In the genomic region with DNA sequence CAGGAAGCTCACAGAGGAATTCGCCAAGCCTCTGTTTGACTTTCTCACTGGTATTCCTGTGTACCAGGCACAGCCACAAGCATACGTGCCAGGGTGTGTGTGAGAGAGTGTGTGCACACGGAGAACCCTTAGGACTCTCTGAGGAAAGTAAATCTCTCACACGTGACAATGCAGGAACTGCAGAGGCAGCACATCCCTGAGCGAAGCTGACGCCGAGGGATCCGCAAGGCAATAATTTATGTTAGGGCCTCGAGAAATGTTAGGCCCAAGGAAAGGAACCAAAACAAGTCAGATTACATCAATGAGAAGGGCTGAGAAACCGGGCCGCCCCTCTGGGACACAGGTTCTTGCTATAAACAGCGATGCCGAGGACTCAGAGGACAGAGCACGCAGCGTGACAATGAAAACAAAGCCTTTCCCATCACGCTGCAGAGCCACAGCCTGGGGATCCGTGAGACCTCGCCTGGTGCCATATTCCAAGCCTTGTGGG, we compare ENCODE assay signal across 8 mouse cellular contexts.
DNase-seq lines count a peak whose midpoint lies in the region; ATAC-seq and TF ChIP-seq lines count a peak whose summit lies in the region.

No protein-coding gene starts in this region.

- H3K4me2 ChIP-seq in liver, postnatal 0 days (ENCODE audit: low read depth, low read length) = no peak overlapping the region

- no peak overlapping the region for H3K4me3 ChIP-seq in midbrain, embryonic 10.5 days
- no peak overlapping the region for H3K4me3 ChIP-seq in liver, postnatal 0 days (ENCODE audit: low read depth, low read length)

- ATAC-seq in liver, postnatal 0 days = no peak

- peak overlapping the region; percentile 70 for H3K27ac ChIP-seq in midbrain, embryonic 10.5 days (replicated peaks)
- no peak overlapping the region for H3K27ac ChIP-seq in liver, postnatal 0 days (ENCODE audit: low read depth)

- no peaks in the 10 kb centered on the region for H3K27me3 ChIP-seq in midbrain, embryonic 10.5 days (ENCODE audit: low read depth, poor library complexity, severe bottlenecking)
- H3K27me3 ChIP-seq in liver, postnatal 0 days (ENCODE audit: insufficient read depth, low read length) = no peaks in the 10 kb centered on the region

- no peaks in the 10 kb centered on the region for H3K9me3 ChIP-seq in midbrain, embryonic 10.5 days (replicated peaks)
- no peaks in the 10 kb centered on the region for H3K9me3 ChIP-seq in liver, postnatal 0 days (ENCODE audit: low read length)

- TF ChIP-seq EP300 in liver, postnatal 0 days (IDR thresholded peaks at IDR 0.05; ENCODE audit: low read depth) = no peak

- no peak for TF ChIP-seq CTCF in liver, postnatal 0 days (IDR thresholded peaks at IDR 0.05; ENCODE audit: low read depth)

- no peaks in the 10 kb centered on the region for H3K36me3 ChIP-seq in midbrain, embryonic 10.5 days
- no peaks in the 10 kb centered on the region for H3K36me3 ChIP-seq in liver, postnatal 0 days (replicated peaks; ENCODE audit: insufficient read depth, low read length)

- H3K4me1 ChIP-seq in midbrain, embryonic 10.5 days = peaks cover 26% of the 10 kb centered on the region
- no peaks in the 10 kb centered on the region for H3K4me1 ChIP-seq in liver, postnatal 0 days (ENCODE audit: insufficient read depth)

- 59% methylated on average over 18 of the region's 18 CpGs for WGBS in midbrain, embryonic 10.5 days
- 79% methylated on average over 18 of the region's 18 CpGs for WGBS in liver, postnatal 0 days (ENCODE audit: insufficient replicate concordance)

- DNase-seq in embryo, embryonic 10.5 days (ENCODE audit: low spot score) = peak; percentile 42
- DNase-seq in embryo, embryonic 11 days = no peak
- DNase-seq in right cerebral cortex, postnatal 25 days = peak; percentile 24
- DNase-seq in right cerebral cortex, postnatal 10 days (ENCODE audit: low spot score in 2 of 2) = no peak
- no peak for DNase-seq in midbrain, embryonic 10.5 days (ENCODE audit: low spot score)
- no peak for DNase-seq in liver, postnatal 0 days
- no peak for DNase-seq in thymus, postnatal 0 days (ENCODE audit: low spot score)
- no peak for DNase-seq in adrenal gland, adult 2 months

- H3K9ac ChIP-seq in liver, postnatal 0 days (replicated peaks) = no peak overlapping the region

Comparison
In these comparisons a context has a peak if more than half of its experiments do, and no peak if none do; other contexts are left out.
1. DNase-seq: peak in embryo, embryonic 10.5 days (single experiment) and right cerebral cortex, postnatal 25 days (single experiment); none in embryo, embryonic 11 days (single experiment), right cerebral cortex, postnatal 10 days (0 of 2), midbrain, embryonic 10.5 days (single experiment), liver, postnatal 0 days (single experiment), thymus, postnatal 0 days (single experiment) and adrenal gland, adult 2 months (single experiment).